Mouse (Mus musculus): ENCODE data around the gene Adgrd1. TPM values are rescaled to one million over a fixed set of nuclear protein-coding genes. Genes with fewer than 3 reads are reported as not detected.
A peak's percentile ranks its signal among the peaks of the same experiment; 100 is the strongest.

Adgrd1 gene
- 2.4 and 3.7 TPM in 2 replicates for polyA plus RNA-seq (2015; fragmentation: Nextera tagmentation; extraction: Ambion mirVana)

GRCm38 (mm10) chr5:129096511-129096910, at the start of gene Adgrd1:
Gene Adgrd1, plus strand, starts transcription at chr5:129096750.
- Histone ChIP-seq H3K4me3 (no peak within 1 kb of the TSS), H3K27ac (no peak within 1 kb of the TSS), H3K36me3 (no peaks in the 10 kb centered on the region), H3K9me3 (no peaks in the 10 kb centered on the region), H3K4me2 (no peak within 1 kb of the TSS), H3K4me1 (no peaks in the 10 kb centered on the region; the same call in 1 of the 2 replicates), H3K27me3 (no peaks in the 10 kb centered on the region), H3K9ac (no peak within 1 kb of the TSS)
- ATAC-seq (ENCODE audit: insufficient number of reproducible peaks, low FRiP score, low TSS enrichment, low read depth): no peak
- 32% methylated on average over 6 of the region's 6 CpGs for WGBS

GRCm38 (mm10) chr5:129049372-129049771, 47.2 kb upstream of the Adgrd1 start:
- Histone ChIP-seq H3K27me3 (no peaks in the 10 kb centered on the region), H3K9ac (no peak overlapping the region), H3K4me2 (no peak overlapping the region), H3K36me3 (no peaks in the 10 kb centered on the region), H3K9me3 (no peaks in the 10 kb centered on the region), H3K4me1 (no peaks in the 10 kb centered on the region), H3K4me3 (no peak overlapping the region), H3K27ac (no peak overlapping the region)
- ATAC-seq (ENCODE audit: insufficient number of reproducible peaks, low FRiP score, low TSS enrichment, low read depth): no peak
- 73% methylated on average over 9 of the region's 9 CpGs for WGBS

GRCm38 (mm10) chr5:129051910-129052309, 44.6 kb upstream of the Adgrd1 start:
- WGBS: 73% methylated on average over 3 of the region's 3 CpGs

GRCm38 (mm10) chr5:129052636-129053355, 43.8 kb upstream of the Adgrd1 start:
- Histone ChIP-seq H3K9me3 (no peaks in the 10 kb centered on the region), H3K4me2 (no peak overlapping the region), H3K4me1 (no peaks in the 10 kb centered on the region), H3K27ac (no peak overlapping the region), H3K36me3 (no peaks in the 10 kb centered on the region), H3K27me3 (no peaks in the 10 kb centered on the region), H3K9ac (no peak overlapping the region), H3K4me3 (no peak overlapping the region)
- ATAC-seq (ENCODE audit: insufficient number of reproducible peaks, low FRiP score, low TSS enrichment, low read depth): no peak
- 34% methylated on average over 20 of the region's 20 CpGs for WGBS

More at GRCm38 (mm10) chr5:129051910-129052309, 44.6 kb upstream of the Adgrd1 start:
- Histone ChIP-seq H3K36me3 (no peaks in the 10 kb centered on the region), H3K4me3 (no peak overlapping the region), H3K27ac (no peak overlapping the region), H3K9ac (no peak overlapping the region), H3K4me1 (no peaks in the 10 kb centered on the region), H3K4me2 (no peak overlapping the region), H3K27me3 (no peaks in the 10 kb centered on the region), H3K9me3 (no peaks in the 10 kb centered on the region)
- ATAC-seq (ENCODE audit: insufficient number of reproducible peaks, low FRiP score, low TSS enrichment, low read depth): no peak

DNA sequence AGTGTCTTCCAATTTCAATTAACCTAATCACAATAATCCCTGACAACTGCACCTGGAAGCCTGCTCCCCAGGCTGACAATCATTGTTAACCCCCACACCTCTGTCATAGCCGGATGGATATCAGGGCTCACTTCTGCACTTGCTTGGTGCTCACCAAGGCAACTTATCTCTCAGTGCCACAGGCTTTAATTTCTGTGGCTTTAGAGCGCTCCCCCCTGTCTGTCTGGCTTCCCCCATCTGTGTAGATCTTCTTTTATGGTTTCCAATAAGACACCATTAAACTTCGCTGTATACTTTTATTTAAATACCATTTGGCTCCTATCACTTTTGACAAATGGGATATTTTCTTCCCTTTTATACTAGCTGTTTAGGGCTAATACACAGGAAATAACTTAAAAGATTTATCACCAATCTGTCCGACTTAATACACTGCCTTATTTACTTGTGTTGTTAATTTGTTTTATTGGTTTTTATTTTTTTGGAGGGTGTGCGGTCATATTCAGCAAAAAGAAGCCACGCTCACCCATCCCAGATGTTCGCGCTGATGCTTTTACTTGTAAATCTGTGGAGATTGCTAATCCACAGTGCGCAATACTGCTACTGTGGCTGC, 41.8 kb upstream of the Adgrd1 start:
- no peak overlapping the region for H3K27ac ChIP-seq
- no peaks in the 10 kb centered on the region for H3K36me3 ChIP-seq
- ATAC-seq (ENCODE audit: insufficient number of reproducible peaks, low FRiP score, low TSS enrichment, low read depth): no peak
- H3K9ac ChIP-seq: no peak overlapping the region
- H3K4me2 ChIP-seq: no peak overlapping the region
- H3K4me3 ChIP-seq: no peak overlapping the region
- 62% methylated on average over 9 of the region's 9 CpGs for WGBS
- no peaks in the 10 kb centered on the region for H3K9me3 ChIP-seq
- H3K27me3 ChIP-seq: no peaks in the 10 kb centered on the region
- no peaks in the 10 kb centered on the region for H3K4me1 ChIP-seq

- H3K4me1 ChIP-seq: peaks cover 4% of the 10 kb centered on the region
- H3K9ac ChIP-seq: no peak overlapping the region
- H3K27me3 ChIP-seq: peaks cover 12% of the 10 kb centered on the region; the same call in 1 of the 2 replicates
- H3K4me2 ChIP-seq: no peak overlapping the region
- H3K27ac ChIP-seq: no peak overlapping the region
- no peaks in the 10 kb centered on the region for H3K36me3 ChIP-seq
- WGBS: 81% methylated on average over 3 of the region's 3 CpGs
- no peak overlapping the region for H3K4me3 ChIP-seq
- no peak for ATAC-seq (ENCODE audit: insufficient number of reproducible peaks, low FRiP score, low TSS enrichment, low read depth)
- H3K9me3 ChIP-seq: no peaks in the 10 kb centered on the region
Measured at GRCm38 (mm10) chr5:129059116-129059515, 37.4 kb upstream of the Adgrd1 start.

DNA sequence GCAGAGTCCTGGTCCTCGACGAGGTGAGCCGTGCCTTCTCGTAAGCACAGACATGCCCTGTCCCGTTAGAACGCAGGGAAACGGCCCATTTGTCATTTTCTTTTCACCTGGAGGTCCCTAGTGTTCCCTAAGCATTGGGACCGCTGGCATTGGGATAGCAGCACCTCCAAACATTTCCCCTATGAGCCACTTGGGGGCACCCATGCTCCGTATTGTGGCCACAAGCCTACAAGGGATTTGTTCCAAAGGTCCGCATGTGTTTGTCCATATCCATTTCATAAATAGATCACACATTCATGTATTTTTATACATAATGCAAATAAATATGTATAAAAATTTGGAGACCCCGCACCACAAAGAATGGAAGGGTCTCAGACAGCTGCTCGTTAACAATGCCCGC, 35.0 kb upstream of the Adgrd1 start:
- Histone ChIP-seq H3K27me3 (peaks cover 12% of the 10 kb centered on the region; the same call in 1 of the 2 replicates), H3K36me3 (no peaks in the 10 kb centered on the region), H3K9me3 (no peaks in the 10 kb centered on the region), H3K4me3 (no peak overlapping the region), H3K4me2 (no peak overlapping the region), H3K9ac (no peak overlapping the region), H3K4me1 (peaks cover 4% of the 10 kb centered on the region), H3K27ac (no peak overlapping the region)
- no peak for ATAC-seq (ENCODE audit: insufficient number of reproducible peaks, low FRiP score, low TSS enrichment, low read depth)
- WGBS: 20% methylated on average over 13 of the region's 13 CpGs

DNA sequence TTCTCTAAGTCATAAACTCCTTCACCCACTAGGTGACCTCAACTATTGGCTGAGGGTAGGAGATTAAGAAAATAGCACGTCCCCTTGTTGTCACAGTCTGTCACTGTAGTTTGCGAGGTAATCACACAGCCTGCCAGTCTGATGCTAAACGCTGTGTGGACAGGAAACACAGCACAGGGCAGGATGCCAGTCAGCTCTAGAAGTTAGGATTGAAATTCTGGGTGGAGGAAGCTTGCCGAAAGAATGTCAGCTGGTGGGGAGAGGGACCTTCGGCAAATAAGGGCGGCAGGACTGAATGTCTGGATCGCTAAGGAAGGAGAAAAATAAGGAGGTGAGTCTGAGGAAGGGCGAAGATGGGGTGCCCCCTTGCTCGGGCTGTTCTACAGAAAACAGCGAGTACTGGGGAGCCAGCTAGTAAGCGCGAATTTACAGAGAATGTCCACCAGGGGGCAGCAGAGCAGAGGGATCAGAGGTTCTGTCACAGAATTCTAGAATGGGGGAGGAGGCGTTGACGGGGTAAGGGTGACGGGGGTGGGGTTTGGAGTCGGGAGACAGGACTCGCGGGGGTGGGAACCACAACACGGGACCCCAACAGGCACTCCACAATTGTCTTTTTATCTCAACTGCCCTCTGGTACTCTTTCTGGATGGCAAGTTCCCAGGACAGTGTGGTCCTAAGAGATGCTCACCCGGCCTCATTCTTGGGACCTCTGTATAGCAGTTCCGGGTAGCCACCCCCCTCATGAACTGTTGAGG, 33.3 kb upstream of the Adgrd1 start:
- Histone ChIP-seq H3K4me1 (peaks cover 4% of the 10 kb centered on the region), H3K27me3 (peaks cover 12% of the 10 kb centered on the region; the same call in 1 of the 2 replicates), H3K4me2 (peak overlapping the region; percentile 44), H3K4me3 (peak overlapping the region; percentile 25), H3K9me3 (no peaks in the 10 kb centered on the region), H3K9ac (no peak overlapping the region), H3K36me3 (no peaks in the 10 kb centered on the region), H3K27ac (no peak overlapping the region)
- 10% methylated on average over 21 of the region's 21 CpGs for WGBS
- peak; percentile 45; the same call in 1 of the 2 replicates for ATAC-seq (ENCODE audit: insufficient number of reproducible peaks, low FRiP score, low TSS enrichment, low read depth)

DNA sequence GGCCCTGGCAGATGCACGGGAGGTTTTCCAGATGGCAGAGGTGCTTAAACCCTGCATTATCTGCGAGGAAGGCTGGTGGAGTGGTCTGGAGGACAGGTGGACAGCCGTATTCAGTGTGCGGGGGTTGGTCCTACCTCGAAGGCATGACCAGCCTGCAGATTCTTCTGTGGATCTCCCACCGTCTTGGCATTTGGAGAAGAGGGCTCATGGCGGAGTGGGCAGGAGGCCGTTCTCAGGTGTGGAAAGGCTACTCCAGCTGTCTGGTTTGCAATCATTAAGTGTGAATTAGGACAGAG, 32.8 kb upstream of the Adgrd1 start:
- Histone ChIP-seq H3K4me3 (peak overlapping the region; percentile 25), H3K4me1 (peaks cover 4% of the 10 kb centered on the region), H3K27ac (no peak overlapping the region), H3K9ac (no peak overlapping the region), H3K27me3 (peaks cover 12% of the 10 kb centered on the region; the same call in 1 of the 2 replicates), H3K36me3 (no peaks in the 10 kb centered on the region), H3K4me2 (peak overlapping the region; percentile 44), H3K9me3 (no peaks in the 10 kb centered on the region)
- WGBS: 37% methylated on average over 8 of the region's 8 CpGs
- no peak for ATAC-seq (ENCODE audit: insufficient number of reproducible peaks, low FRiP score, low TSS enrichment, low read depth)

DNA sequence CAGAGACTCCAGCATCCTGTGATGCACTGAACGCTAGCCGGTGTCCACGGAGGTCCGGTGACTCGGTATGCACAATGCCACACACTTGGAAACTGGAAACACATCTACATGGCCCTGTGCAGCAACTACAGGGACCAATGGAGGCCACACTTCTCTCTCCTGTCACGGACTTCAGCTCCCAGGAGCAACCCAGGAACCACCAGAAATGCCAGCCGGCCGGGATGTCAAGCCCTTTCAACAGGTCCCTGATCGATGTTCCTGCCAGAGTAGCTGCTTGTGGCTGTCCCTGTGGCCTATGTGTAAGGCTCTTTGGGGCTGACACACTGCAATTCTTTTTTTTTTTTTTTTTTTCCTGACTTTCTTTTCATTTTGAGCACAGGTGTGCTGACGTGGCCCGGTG, 32.4 kb upstream of the Adgrd1 start:
- Histone ChIP-seq H3K4me1 (peaks cover 4% of the 10 kb centered on the region), H3K9me3 (no peaks in the 10 kb centered on the region), H3K4me2 (no peak overlapping the region), H3K27ac (no peak overlapping the region), H3K27me3 (peaks cover 12% of the 10 kb centered on the region; the same call in 1 of the 2 replicates), H3K4me3 (no peak overlapping the region), H3K36me3 (no peaks in the 10 kb centered on the region), H3K9ac (no peak overlapping the region)
- ATAC-seq (ENCODE audit: insufficient number of reproducible peaks, low FRiP score, low TSS enrichment, low read depth): no peak
- whole genome bisulfite sequencing: 73% methylated on average over 11 of the region's 11 CpGs

DNA sequence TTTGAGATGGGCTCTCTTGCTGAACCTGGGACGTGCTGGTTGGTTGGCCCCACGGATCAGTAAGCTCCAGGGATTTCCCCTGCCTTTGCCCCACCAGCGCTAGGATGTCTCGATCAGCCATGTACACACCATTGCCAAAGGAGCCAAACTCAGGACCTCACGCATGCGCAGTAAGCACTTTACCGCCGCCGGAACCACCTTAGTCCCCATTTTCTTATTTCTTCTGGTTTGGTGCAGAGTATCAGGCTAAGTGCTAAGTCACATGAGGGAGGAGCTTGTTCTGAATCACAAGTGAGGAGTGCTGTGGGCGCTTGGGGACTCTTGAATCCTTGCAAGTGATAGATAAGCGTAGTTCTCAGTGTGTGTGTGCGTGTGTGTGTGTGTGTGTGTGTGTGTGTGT, 31.2 kb upstream of the Adgrd1 start:
- H3K4me2 ChIP-seq: no peak overlapping the region
- no peak for ATAC-seq (ENCODE audit: insufficient number of reproducible peaks, low FRiP score, low TSS enrichment, low read depth)
- H3K27me3 ChIP-seq: peaks cover 12% of the 10 kb centered on the region; the same call in 1 of the 2 replicates
- H3K9ac ChIP-seq: no peak overlapping the region
- H3K27ac ChIP-seq: no peak overlapping the region
- no peaks in the 10 kb centered on the region for H3K36me3 ChIP-seq
- no peak overlapping the region for H3K4me3 ChIP-seq
- WGBS: 79% methylated on average over 12 of the region's 12 CpGs
- no peaks in the 10 kb centered on the region for H3K9me3 ChIP-seq
- peaks cover 4% of the 10 kb centered on the region for H3K4me1 ChIP-seq

DNA sequence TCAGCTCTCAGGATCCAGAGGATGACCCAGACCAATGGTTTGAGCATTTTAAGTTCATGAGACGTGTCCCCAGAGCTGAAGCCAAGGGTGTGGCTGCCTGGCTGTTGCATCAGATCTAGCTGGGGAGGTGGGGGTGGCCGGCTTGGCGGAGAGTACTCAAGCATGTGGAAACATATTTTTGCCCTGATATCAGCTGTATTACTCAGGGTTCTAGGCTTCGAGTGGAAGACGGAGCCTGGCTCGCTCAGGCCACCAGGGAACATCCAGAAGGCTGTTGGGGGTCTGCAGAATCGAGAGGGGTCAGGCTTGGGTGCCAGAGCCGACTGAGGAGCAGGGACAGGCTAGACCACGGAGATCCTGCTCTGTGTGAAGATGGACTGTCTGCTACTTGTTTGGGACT, 30.6 kb upstream of the Adgrd1 start:
- no peak overlapping the region for H3K9ac ChIP-seq
- ATAC-seq (ENCODE audit: insufficient number of reproducible peaks, low FRiP score, low TSS enrichment, low read depth): no peak
- H3K36me3 ChIP-seq: no peaks in the 10 kb centered on the region
- H3K27me3 ChIP-seq: peaks cover 12% of the 10 kb centered on the region; the same call in 1 of the 2 replicates
- peaks cover 4% of the 10 kb centered on the region for H3K4me1 ChIP-seq
- no peak overlapping the region for H3K4me3 ChIP-seq
- 70% methylated on average over 9 of the region's 9 CpGs for WGBS
- H3K27ac ChIP-seq: no peak overlapping the region
- H3K9me3 ChIP-seq: no peaks in the 10 kb centered on the region
- H3K4me2 ChIP-seq: no peak overlapping the region

Data from limb, embryonic 15.5 days (tissue).